Mouse (Mus musculus) gastrocnemius, postnatal 36 days (tissue): ENCODE measurements around the gene Serpina1f. TPM values are rescaled to one million over a fixed set of nuclear protein-coding genes. Genes with fewer than 3 reads are reported as not detected.
A peak's percentile ranks its signal among the peaks of the same experiment; 100 is the strongest.
"Not testable (repeated sequence)": the region's sequence is repeated elsewhere in the genome, so short reads cannot be mapped to it uniquely, and the experiment has no call there.

Experiments
- DNase-seq, 2 experiments: peaks; one replicate each; pipeline ENCODE4 v3.0.0; 2022
- intact Hi-C: fragments of 180-260 bp; cut with DNase I; formaldehyde crosslinking; loops from one replicate; pipeline ENCODE4 v1.15.1; 2025
- total RNA-seq, 2 experiments: library from RNA; stranded (reverse); gene quantifications; 2 replicates each; pipeline ENCODE4 v1.2.3; 2021

The Serpina1f gene
- total RNA-seq, 2 experiments from 2014 or later = not detected

- DNase-seq = no peak
- intact Hi-C loops = no loop called here
These were observed 25.0 kb downstream of the Serpina1f start for GRCm38 (mm10) chr12:103670344-103670743.

- no peak for DNase-seq
- intact Hi-C loops = no loop called here
These were observed 30.0 kb downstream of the Serpina1f start for GRCm38 (mm10) chr12:103665286-103665685.

GRCm38 (mm10) chr12:103662053-103662452 lies 33.3 kb downstream of the Serpina1f start:
- DNase-seq, intact Hi-C loops: not testable (repeated sequence)

GRCm38 (mm10) chr12:103660076-103660475 lies 35.3 kb downstream of the Serpina1f start:
- DNase-seq = no peak
- intact Hi-C loops = no loop called here

- intact Hi-C loops = no loop called here
- no peak for DNase-seq
These were observed 36.2 kb downstream of the Serpina1f start for GRCm38 (mm10) chr12:103659171-103659570.

GRCm38 (mm10) chr12:103657991-103658390 lies 37.3 kb downstream of the Serpina1f start:
- DNase-seq = no peak
- intact Hi-C loops = no loop called here

- intact Hi-C loops = no loop called here
- DNase-seq = no peak
These were observed 38.3 kb downstream of the Serpina1f start, which contains the start of gene Serpina6 for GRCm38 (mm10) chr12:103656848-103657626. TSS of gene Serpina6 (minus strand) at chr12:103657212.

GRCm38 (mm10) chr12:103655123-103656044 lies 39.9 kb downstream of the Serpina1f start:
- DNase-seq = no peak
- intact Hi-C loops = no loop called here

GRCm38 (mm10) chr12:103653836-103654235 lies 41.5 kb downstream of the Serpina1f start:
- no peak for DNase-seq
- intact Hi-C loops = no loop called here

GRCm38 (mm10) chr12:103646314-103646713 lies 49.0 kb downstream of the Serpina1f start:
- intact Hi-C loops = loop anchor here (10.0 kb wide), 1 partner anchor 222 kb away; the partner anchor contains the start of gene Ddx24
- DNase-seq = no peak

GRCm38 (mm10) chr12:103644601-103645000 lies 50.7 kb downstream of the Serpina1f start:
- no peak for DNase-seq
- intact Hi-C loops = loop anchor here (10.0 kb wide), 1 partner anchor 220 kb away; the partner anchor contains the start of gene Ddx24

GRCm38 (mm10) chr12:103643818-103644217 lies 51.5 kb downstream of the Serpina1f start:
- intact Hi-C loops = loop anchor here (2.0 to 10.0 kb wide), 2 partner anchors 99 to 219 kb away; partner anchors contain the start of gene Ddx24
- no peak for DNase-seq

- intact Hi-C loops = loop anchor here (2.0 to 10.0 kb wide), 2 partner anchors 99 to 219 kb away; partner anchors contain the start of gene Ddx24
These were observed 52.0 kb downstream of the Serpina1f start for GRCm38 (mm10) chr12:103643336-103643735.

More at GRCm38 (mm10) chr12:103643336-103643735, 52.0 kb downstream of the Serpina1f start:
- DNase-seq = peak; percentile 58 to 64

Other genes starting within 250 kb of the Serpina1f start
- gene Ifi27l2b, start 238.3 kb downstream of the Serpina1f start, total RNA-seq = not detected
- under 1 TPM; 0.15 to 0.25 TPM for gene Ppp4r4, start 163.2 kb downstream of the Serpina1f start, total RNA-seq
- not detected for gene Serpina10, start 64.1 kb downstream of the Serpina1f start, total RNA-seq
- not detected for gene Serpina6, start 38.3 kb downstream of the Serpina1f start, total RNA-seq
- not detected for gene Serpina16, start 19.4 kb downstream of the Serpina1f start, total RNA-seq
- gene Serpina1d, start 78.1 kb upstream of the Serpina1f start, total RNA-seq = under 1 TPM in 1 of 2 experiments, not detected in 1; 0.69 TPM
- under 1 TPM in 1 of 2 experiments, not detected in 1; 0.74 TPM for gene Serpina1b, start 134.8 kb upstream of the Serpina1f start, total RNA-seq
- not detected for gene Serpina1a, start 168.0 kb upstream of the Serpina1f start, total RNA-seq
- gene Serpina1c, start 209.4 kb upstream of the Serpina1f start, total RNA-seq = under 1 TPM in 1 of 2 experiments, not detected in 1; 0.43 TPM